12 mouse cellular contexts compared by ENCODE assay signal in the genomic region with DNA sequence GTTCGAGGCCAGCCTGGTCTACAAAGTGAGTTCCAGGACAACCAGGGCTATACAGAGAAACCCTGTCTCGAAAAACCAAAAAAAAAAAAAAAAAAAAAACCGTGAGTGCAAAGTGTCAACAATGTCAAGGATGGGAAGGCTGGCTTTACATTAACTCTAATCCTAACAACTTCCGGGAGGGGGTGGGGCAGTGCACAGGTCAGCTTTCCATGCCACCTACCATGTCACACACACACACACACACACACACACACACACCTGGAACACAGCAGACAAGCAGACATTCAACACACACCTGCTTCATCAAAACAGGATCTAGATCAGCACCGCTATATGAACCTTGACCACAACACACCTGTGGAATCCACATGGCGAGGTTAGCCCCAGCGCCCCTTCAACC. TPM values are rescaled to one million over a fixed set of nuclear protein-coding genes. Genes with fewer than 3 reads are reported as not detected.
DNase-seq lines count a peak whose midpoint lies in the region; ATAC-seq lines count a peak whose summit lies in the region.
"Had no signal": no experiment of that assay in that cellular context is flagged by ENCODE, and none has a peak within 500 bp of the region (broad histone marks: within the 10 kb centered on the region; RNA-seq: fewer than 3 reads in every experiment).

No protein-coding gene starts in this region.

- peak overlapping the region; percentile 75 for H3K4me2 ChIP-seq in neural tube, embryonic 12.5 days (replicated peaks)
- H3K4me2 ChIP-seq in hindbrain, embryonic 14.5 days (replicated peaks) = peak overlapping the region; percentile 91
- peak overlapping the region; percentile 97 for H3K4me2 ChIP-seq in midbrain, embryonic 12.5 days (replicated peaks)

- no peaks in the 10 kb centered on the region for H3K27me3 ChIP-seq in neural tube, embryonic 12.5 days (replicated peaks)
- H3K27me3 ChIP-seq in hindbrain, embryonic 14.5 days (ENCODE audit: control insufficient read depth, insufficient read depth, low read length) = no peaks in the 10 kb centered on the region
- no peaks in the 10 kb centered on the region for H3K27me3 ChIP-seq in midbrain, embryonic 12.5 days
- H3K27me3 ChIP-seq: limb, embryonic 12.5 days had no signal

- H3K9ac ChIP-seq in neural tube, embryonic 12.5 days = no peak overlapping the region
- H3K9ac ChIP-seq in hindbrain, embryonic 14.5 days = 0 out of 2 replicates have a peak overlapping the region, but pooled peaks have one; percentile 92
- 0 out of 2 replicates have a peak overlapping the region, but pooled peaks have one; percentile 94 for H3K9ac ChIP-seq in midbrain, embryonic 12.5 days (replicated peaks)

- 89% methylated on average over 7 of the region's 7 CpGs for WGBS in neural tube, embryonic 12.5 days
- WGBS in hindbrain, embryonic 14.5 days = 91% methylated on average over 6 of the region's 7 CpGs
- 85% methylated on average over 7 of the region's 7 CpGs for WGBS in midbrain, embryonic 12.5 days

- ATAC-seq in neural tube, embryonic 12.5 days (ENCODE audit: low FRiP score, low read depth) = no peak
- no peak for ATAC-seq in hindbrain, embryonic 14.5 days (ENCODE audit: low FRiP score)
- ATAC-seq in midbrain, embryonic 12.5 days (ENCODE audit: low FRiP score, low read depth) = no peak
- no peak for ATAC-seq in granulocyte monocyte progenitor cell, adult 5-6 weeks (replicated peaks; ENCODE audit: poor library complexity, severe bottlenecking)

- no peak for DNase-seq in neural tube, embryonic 10.5 days (ENCODE audit: extremely low spot score, low spot score)
- DNase-seq in hindbrain, embryonic 14.5 days (ENCODE audit: low spot score) = no peak
- no peak for DNase-seq in heart, adult 18-20 months
- no peak for DNase-seq in retina, embryonic 14.5 days (ENCODE audit: low spot score)
- DNase-seq: adrenal gland, postnatal 10 days; cerebellum, adult 9-10 months; thymus, postnatal 14 days had no signal

- peaks cover 47% of the 10 kb centered on the region for H3K4me1 ChIP-seq in neural tube, embryonic 12.5 days
- H3K4me1 ChIP-seq in hindbrain, embryonic 14.5 days (replicated peaks; ENCODE audit: control insufficient read depth, insufficient read depth, low read length) = peaks cover 38% of the 10 kb centered on the region
- peaks cover 38% of the 10 kb centered on the region for H3K4me1 ChIP-seq in midbrain, embryonic 12.5 days

- H3K36me3 ChIP-seq in neural tube, embryonic 12.5 days = peaks cover 46% of the 10 kb centered on the region
- H3K36me3 ChIP-seq in hindbrain, embryonic 14.5 days (replicated peaks; ENCODE audit: control insufficient read depth, insufficient read depth) = peaks cover 46% of the 10 kb centered on the region
- peaks cover 37% of the 10 kb centered on the region for H3K36me3 ChIP-seq in midbrain, embryonic 12.5 days

- H3K9me3 ChIP-seq in neural tube, embryonic 12.5 days = no peaks in the 10 kb centered on the region
- no peaks in the 10 kb centered on the region for H3K9me3 ChIP-seq in hindbrain, embryonic 14.5 days (ENCODE audit: control insufficient read depth, low read length)
- H3K9me3 ChIP-seq in midbrain, embryonic 12.5 days = no peaks in the 10 kb centered on the region
- H3K9me3 ChIP-seq: G1E; limb, embryonic 12.5 days had no signal

- H3K27ac ChIP-seq in neural tube, embryonic 12.5 days = no peak overlapping the region
- H3K27ac ChIP-seq in hindbrain, embryonic 14.5 days = no peak overlapping the region
- no peak overlapping the region for H3K27ac ChIP-seq in midbrain, embryonic 12.5 days (replicated peaks)
- H3K27ac ChIP-seq: limb, embryonic 12.5 days had no signal

- H3K4me3 ChIP-seq in neural tube, embryonic 12.5 days = no peak overlapping the region
- H3K4me3 ChIP-seq in hindbrain, embryonic 14.5 days (replicated peaks; ENCODE audit: low read length) = peak overlapping the region; percentile 90; the same call in 1 of the 2 replicates
- H3K4me3 ChIP-seq in midbrain, embryonic 12.5 days = peak overlapping the region; percentile 92

RNA-seq across cellular contexts. Expression of a gene that starts 2.3 kb away (rescaled TPM):
- polyA plus RNA-seq in neural tube, embryonic 12.5 days (2016; fragmentation: Nextera tagmentation; extraction: Ambion mirVana) = 156 and 158 TPM in 2 replicates
- polyA plus RNA-seq in hindbrain, embryonic 14.5 days (2014; fragmentation: Nextera tagmentation; extraction: Ambion mirVana) = 87.5 and 90.6 TPM in 2 replicates
- polyA plus RNA-seq in midbrain, embryonic 12.5 days (2016; fragmentation: Nextera tagmentation; extraction: Ambion mirVana) = 177 and 180 TPM in 2 replicates
- total RNA-seq in granulocyte monocyte progenitor cell, adult 5-6 weeks (2014; fragmentation: Nextera tagmentation) = 26.7 and 51.2 TPM in 2 replicates
- total RNA-seq in granulocyte monocyte progenitor cell, adult 5-6 weeks (2017) = 9.2 and 15.6 TPM in 2 replicates
- 10 to 100 TPM; 75.9 to 79.8 TPM for total RNA-seq in heart, adult 18-20 months (2021)

RNA-seq across cellular contexts. Expression of a gene that starts 5.7 kb away (rescaled TPM):
- polyA plus RNA-seq in neural tube, embryonic 12.5 days (2016; fragmentation: Nextera tagmentation; extraction: Ambion mirVana) = 17.7 and 19.1 TPM in 2 replicates
- polyA plus RNA-seq in hindbrain, embryonic 14.5 days (2014; fragmentation: Nextera tagmentation; extraction: Ambion mirVana) = 15.9 and 16.0 TPM in 2 replicates
- 25.8 and 29.7 TPM in 2 replicates for polyA plus RNA-seq in midbrain, embryonic 12.5 days (2016; fragmentation: Nextera tagmentation; extraction: Ambion mirVana)
- total RNA-seq in granulocyte monocyte progenitor cell, adult 5-6 weeks (2014; fragmentation: Nextera tagmentation) = 13.6 TPM in 2 replicates
- total RNA-seq in granulocyte monocyte progenitor cell, adult 5-6 weeks (2017) = 16.5 and 18.0 TPM in 2 replicates
- 10 to 100 TPM; 15.4 to 16.8 TPM for total RNA-seq in heart, adult 18-20 months (2021)

RNA-seq across cellular contexts. Expression of a gene that starts 20.6 kb away (rescaled TPM):
- 630 and 637 TPM in 2 replicates for polyA plus RNA-seq in neural tube, embryonic 12.5 days (2016; fragmentation: Nextera tagmentation; extraction: Ambion mirVana)
- 430 and 454 TPM in 2 replicates for polyA plus RNA-seq in hindbrain, embryonic 14.5 days (2014; fragmentation: Nextera tagmentation; extraction: Ambion mirVana)
- polyA plus RNA-seq in midbrain, embryonic 12.5 days (2016; fragmentation: Nextera tagmentation; extraction: Ambion mirVana) = 605 and 652 TPM in 2 replicates
- 67.0 and 95.4 TPM in 2 replicates for total RNA-seq in granulocyte monocyte progenitor cell, adult 5-6 weeks (2014; fragmentation: Nextera tagmentation)
- 24.4 and 32.1 TPM in 2 replicates for total RNA-seq in granulocyte monocyte progenitor cell, adult 5-6 weeks (2017)
- 100 to 1,000 TPM; 173 to 184 TPM for total RNA-seq in heart, adult 18-20 months (2021)

RNA-seq across cellular contexts. Expression of a gene that starts 33.2 kb away (rescaled TPM):
- polyA plus RNA-seq in neural tube, embryonic 12.5 days (2016; fragmentation: Nextera tagmentation; extraction: Ambion mirVana) = 32.3 and 39.3 TPM in 2 replicates
- polyA plus RNA-seq in hindbrain, embryonic 14.5 days (2014; fragmentation: Nextera tagmentation; extraction: Ambion mirVana) = 23.4 and 26.5 TPM in 2 replicates
- 36.4 and 44.0 TPM in 2 replicates for polyA plus RNA-seq in midbrain, embryonic 12.5 days (2016; fragmentation: Nextera tagmentation; extraction: Ambion mirVana)
- 61.3 and 65.7 TPM in 2 replicates for total RNA-seq in granulocyte monocyte progenitor cell, adult 5-6 weeks (2014; fragmentation: Nextera tagmentation)
- total RNA-seq in granulocyte monocyte progenitor cell, adult 5-6 weeks (2017) = 51.0 and 79.6 TPM in 2 replicates
- total RNA-seq in heart, adult 18-20 months (2021) = 10 to 100 TPM; 16.5 to 19.4 TPM

RNA-seq across cellular contexts. Expression of a gene that starts 39.1 kb away (rescaled TPM):
- 97.9 and 100 TPM in 2 replicates for polyA plus RNA-seq in neural tube, embryonic 12.5 days (2016; fragmentation: Nextera tagmentation; extraction: Ambion mirVana)
- polyA plus RNA-seq in hindbrain, embryonic 14.5 days (2014; fragmentation: Nextera tagmentation; extraction: Ambion mirVana) = 123 and 135 TPM in 2 replicates
- 91.0 and 92.9 TPM in 2 replicates for polyA plus RNA-seq in midbrain, embryonic 12.5 days (2016; fragmentation: Nextera tagmentation; extraction: Ambion mirVana)
- total RNA-seq in granulocyte monocyte progenitor cell, adult 5-6 weeks (2014; fragmentation: Nextera tagmentation) = 40.8 and 84.2 TPM in 2 replicates
- 28.6 and 30.1 TPM in 2 replicates for total RNA-seq in granulocyte monocyte progenitor cell, adult 5-6 weeks (2017)
- total RNA-seq in heart, adult 18-20 months (2021) = 10 to 100 TPM; 59.2 to 67.9 TPM
